Mouse (Mus musculus): ENCODE data around the gene H2-Ab1. TPM values are rescaled to one million over a fixed set of nuclear protein-coding genes. Genes with fewer than 3 reads are reported as not detected.

The H2-Ab1 gene
- 29.9 TPM for polyA plus RNA-seq (2014; fragmentation: Illumina TruSeq; extraction: RNeasy Lipid Tissue Mini Kit (QIAGEN cat#74804); ENCODE audit: low read depth, low replicate concordance)

GRCm38 (mm10) chr17:34257594-34258375 lies at the start of gene H2-Ab1:
Gene H2-Ab1, plus strand, starts transcription at chr17:34257689.

GRCm38 (mm10) chr17:34238706-34239105 lies 18.8 kb upstream of the H2-Ab1 start, which contains the start of gene H2-Ob:
Gene H2-Ob, plus strand, starts transcription at chr17:34238903.

GRCm38 (mm10) chr17:34287648-34288047 lies 30.2 kb downstream of the H2-Ab1 start, which contains the start of gene H2-Aa:
Gene H2-Aa, minus strand, starts transcription at chr17:34287823.

DNA sequence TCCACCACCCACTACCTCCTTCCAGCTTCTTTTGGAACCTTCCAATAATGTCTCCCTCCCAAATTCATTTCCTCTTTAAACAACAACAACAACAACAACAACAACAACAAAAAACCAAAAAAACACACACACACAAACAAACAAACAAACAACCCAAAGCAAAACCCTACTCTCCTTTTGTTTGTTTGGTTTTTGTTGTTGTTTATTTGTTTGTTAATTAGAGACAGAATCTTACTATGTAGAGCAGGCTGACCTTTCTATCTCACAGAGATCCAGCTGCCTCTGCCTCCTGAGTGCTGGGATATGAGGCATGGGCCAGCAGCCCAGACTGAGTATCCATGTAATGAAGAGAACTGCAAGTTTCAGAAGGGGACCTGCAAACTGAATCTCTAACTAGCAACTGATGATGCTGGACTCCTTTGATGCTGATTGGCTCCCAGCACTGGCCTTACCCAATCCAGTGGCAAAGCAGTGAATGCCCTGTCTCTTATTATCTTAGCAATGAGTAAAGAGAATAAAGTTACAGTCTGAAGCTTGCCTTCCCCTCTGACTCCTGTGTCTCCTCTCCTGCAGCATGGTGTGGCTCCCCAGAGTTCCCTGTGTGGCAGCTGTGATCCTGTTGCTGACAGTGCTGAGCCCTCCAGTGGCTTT lies 48.0 kb downstream of the H2-Ab1 start, which contains the start of gene H2-Eb1:
H2-Eb1 (plus strand) TSS at position 488 of the 651 bp plus-strand sequence.

Other genes with a start within 250 kb of the H2-Ab1 start
- 25.6 TPM for gene Ring1, start 233.0 kb upstream of the H2-Ab1 start, polyA plus RNA-seq (2014; fragmentation: Illumina TruSeq; extraction: RNeasy Lipid Tissue Mini Kit (QIAGEN cat#74804); ENCODE audit: low read depth, low replicate concordance)
- 140 TPM for gene H2-Ke6, start 229.6 kb upstream of the H2-Ab1 start, polyA plus RNA-seq (2014; fragmentation: Illumina TruSeq; extraction: RNeasy Lipid Tissue Mini Kit (QIAGEN cat#74804); ENCODE audit: low read depth, low replicate concordance)
- gene Slc39a7, start 226.0 kb upstream of the H2-Ab1 start, polyA plus RNA-seq (2014; fragmentation: Illumina TruSeq; extraction: RNeasy Lipid Tissue Mini Kit (QIAGEN cat#74804); ENCODE audit: low read depth, low replicate concordance): 68.0 TPM
- 42.4 TPM for gene Rxrb, start 225.9 kb upstream of the H2-Ab1 start, polyA plus RNA-seq (2014; fragmentation: Illumina TruSeq; extraction: RNeasy Lipid Tissue Mini Kit (QIAGEN cat#74804); ENCODE audit: low read depth, low replicate concordance)
- gene Col11a2, start 218.3 kb upstream of the H2-Ab1 start, polyA plus RNA-seq (2014; fragmentation: Illumina TruSeq; extraction: RNeasy Lipid Tissue Mini Kit (QIAGEN cat#74804); ENCODE audit: low read depth, low replicate concordance): 1.5 TPM
- gene H2-Oa, start 165.3 kb upstream of the H2-Ab1 start, polyA plus RNA-seq (2014; fragmentation: Illumina TruSeq; extraction: RNeasy Lipid Tissue Mini Kit (QIAGEN cat#74804); ENCODE audit: low read depth, low replicate concordance): not detected
- 5.4 TPM for gene H2-DMa, start 138.1 kb upstream of the H2-Ab1 start, polyA plus RNA-seq (2014; fragmentation: Illumina TruSeq; extraction: RNeasy Lipid Tissue Mini Kit (QIAGEN cat#74804); ENCODE audit: low read depth, low replicate concordance)
- gene Brd2, start 135.1 kb upstream of the H2-Ab1 start, polyA plus RNA-seq (2014; fragmentation: Illumina TruSeq; extraction: RNeasy Lipid Tissue Mini Kit (QIAGEN cat#74804); ENCODE audit: low read depth, low replicate concordance): 78.8 TPM
- gene H2-DMb2, start 114.4 kb upstream of the H2-Ab1 start, polyA plus RNA-seq (2014; fragmentation: Illumina TruSeq; extraction: RNeasy Lipid Tissue Mini Kit (QIAGEN cat#74804); ENCODE audit: low read depth, low replicate concordance): 0.99 TPM
- 2.1 TPM for gene H2-DMb1, start 104.6 kb upstream of the H2-Ab1 start, polyA plus RNA-seq (2014; fragmentation: Illumina TruSeq; extraction: RNeasy Lipid Tissue Mini Kit (QIAGEN cat#74804); ENCODE audit: low read depth, low replicate concordance)
- gene Tap1, start 70.1 kb upstream of the H2-Ab1 start, polyA plus RNA-seq (2014; fragmentation: Illumina TruSeq; extraction: RNeasy Lipid Tissue Mini Kit (QIAGEN cat#74804); ENCODE audit: low read depth, low replicate concordance): 7.5 TPM
- 9.3 TPM for gene Psmb9, start 69.9 kb upstream of the H2-Ab1 start, polyA plus RNA-seq (2014; fragmentation: Illumina TruSeq; extraction: RNeasy Lipid Tissue Mini Kit (QIAGEN cat#74804); ENCODE audit: low read depth, low replicate concordance)
- 22.3 TPM for gene Psmb8, start 60.0 kb upstream of the H2-Ab1 start, polyA plus RNA-seq (2014; fragmentation: Illumina TruSeq; extraction: RNeasy Lipid Tissue Mini Kit (QIAGEN cat#74804); ENCODE audit: low read depth, low replicate concordance)
- 26.4 TPM for gene Tap2, start 54.2 kb upstream of the H2-Ab1 start, polyA plus RNA-seq (2014; fragmentation: Illumina TruSeq; extraction: RNeasy Lipid Tissue Mini Kit (QIAGEN cat#74804); ENCODE audit: low read depth, low replicate concordance)
- 1.0 TPM for gene H2-Ob, start 18.8 kb upstream of the H2-Ab1 start, polyA plus RNA-seq (2014; fragmentation: Illumina TruSeq; extraction: RNeasy Lipid Tissue Mini Kit (QIAGEN cat#74804); ENCODE audit: low read depth, low replicate concordance)
- gene H2-Aa, start 30.1 kb downstream of the H2-Ab1 start, polyA plus RNA-seq (2014; fragmentation: Illumina TruSeq; extraction: RNeasy Lipid Tissue Mini Kit (QIAGEN cat#74804); ENCODE audit: low read depth, low replicate concordance): 42.5 TPM
- 33.9 TPM for gene H2-Eb1, start 48.2 kb downstream of the H2-Ab1 start, polyA plus RNA-seq (2014; fragmentation: Illumina TruSeq; extraction: RNeasy Lipid Tissue Mini Kit (QIAGEN cat#74804); ENCODE audit: low read depth, low replicate concordance)
- gene H2-Eb2, start 68.0 kb downstream of the H2-Ab1 start, polyA plus RNA-seq (2014; fragmentation: Illumina TruSeq; extraction: RNeasy Lipid Tissue Mini Kit (QIAGEN cat#74804); ENCODE audit: low read depth, low replicate concordance): not detected
- gene Btnl2, start 97.1 kb downstream of the H2-Ab1 start, polyA plus RNA-seq (2014; fragmentation: Illumina TruSeq; extraction: RNeasy Lipid Tissue Mini Kit (QIAGEN cat#74804); ENCODE audit: low read depth, low replicate concordance): not detected
- gene Btnl1, start 119.4 kb downstream of the H2-Ab1 start, polyA plus RNA-seq (2014; fragmentation: Illumina TruSeq; extraction: RNeasy Lipid Tissue Mini Kit (QIAGEN cat#74804); ENCODE audit: low read depth, low replicate concordance): not detected
- gene BC051142, start 141.1 kb downstream of the H2-Ab1 start, polyA plus RNA-seq (2014; fragmentation: Illumina TruSeq; extraction: RNeasy Lipid Tissue Mini Kit (QIAGEN cat#74804); ENCODE audit: low read depth, low replicate concordance): not detected
- gene Btnl4, start 219.6 kb downstream of the H2-Ab1 start, polyA plus RNA-seq (2014; fragmentation: Illumina TruSeq; extraction: RNeasy Lipid Tissue Mini Kit (QIAGEN cat#74804); ENCODE audit: low read depth, low replicate concordance): not detected

Measured in heart, adult 10 weeks (tissue).